10 mouse cellular contexts compared by ENCODE assay signal in the genomic region with DNA sequence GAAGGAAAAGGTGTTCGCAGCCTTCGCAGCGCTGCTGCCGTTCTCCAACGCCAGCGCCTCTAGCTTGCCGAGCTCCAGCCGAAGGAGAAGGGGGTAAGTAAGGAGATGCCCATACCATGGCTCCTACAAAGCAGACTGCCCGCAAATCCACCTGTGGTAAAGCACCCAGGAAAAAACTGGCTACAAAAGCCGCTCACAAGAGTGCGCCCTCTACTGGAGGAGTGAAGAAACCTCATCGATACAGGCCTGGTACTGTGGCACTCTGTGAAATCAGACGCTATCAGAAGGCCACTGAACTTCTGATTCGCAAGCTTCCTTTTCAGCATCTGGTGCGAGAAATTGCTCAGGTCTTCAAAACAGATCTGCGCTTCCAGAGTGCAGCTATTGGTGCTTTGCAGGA. TPM values are rescaled to one million over a fixed set of nuclear protein-coding genes. Genes with fewer than 3 reads are reported as not detected.
DNase-seq lines count a peak whose midpoint lies in the region; ATAC-seq lines count a peak whose summit lies in the region.
"Had no signal": no experiment of that assay in that cellular context is flagged by ENCODE, and none has a peak within 500 bp of the region (broad histone marks: within the 10 kb centered on the region; RNA-seq: fewer than 3 reads in every experiment).

No protein-coding gene starts in this region.

- peak; percentile 9 to 53 for DNase-seq in adrenal gland, adult (ENCODE audit: inconsistent age in 2 of 2, low spot score in 1 of 2)
- DNase-seq in adrenal gland, postnatal 4 days (ENCODE audit: low spot score in 2 of 2) = no peak
- DNase-seq in liver = peak; percentile 8
- DNase-seq in c-Kit-positive CD71-negative TER-119-negative erythroid progenitor cells, embryonic 14.5 days (ENCODE audit: low read depth) = peak; percentile 20
- DNase-seq in splenic B cell, adult 2 months (ENCODE audit: low read depth, low spot score) = peak; percentile 39
- no peak for DNase-seq in gastrocnemius, postnatal 4 days (ENCODE audit: low spot score in 2 of 2)
- DNase-seq in ovary, postnatal 36 days (ENCODE audit: low spot score) = no peak

- H3K9ac ChIP-seq in liver, embryonic 12.5 days = no peak overlapping the region

- H3K4me3 ChIP-seq in liver, embryonic 12.5 days = no peak overlapping the region

- no peak overlapping the region for H3K27ac ChIP-seq in liver, embryonic 12.5 days

- H3K27me3 ChIP-seq in liver, embryonic 12.5 days (replicated peaks) = no peaks in the 10 kb centered on the region
- H3K27me3 ChIP-seq in splenic B cell, adult 2 months (ENCODE audit: control insufficient read depth, insufficient read depth, low read length, poor library complexity, severe bottlenecking) = no peaks in the 10 kb centered on the region; the same call in 1 of the 2 replicates

- 66% methylated on average over 16 of the region's 16 CpGs for WGBS in liver, embryonic 12.5 days (ENCODE audit: insufficient replicate concordance)

- ATAC-seq in liver, embryonic 12.5 days = no peak

- H3K9me3 ChIP-seq in liver, embryonic 12.5 days (replicated peaks) = no peaks in the 10 kb centered on the region

- H3K4me1 ChIP-seq in liver, embryonic 12.5 days = no peaks in the 10 kb centered on the region

- no peak overlapping the region for H3K4me2 ChIP-seq in liver, embryonic 12.5 days

- no peaks in the 10 kb centered on the region for H3K36me3 ChIP-seq in liver, embryonic 12.5 days
- H3K36me3 ChIP-seq in splenic B cell, adult 2 months (ENCODE audit: control insufficient read depth, insufficient read depth, low read length, poor library complexity, severe bottlenecking) = no peaks in the 10 kb centered on the region

RNA-seq across cellular contexts. Expression of a gene that starts 55.0 kb away (rescaled TPM):
- total RNA-seq in adrenal gland, postnatal 4 days (2021) = not detected
- not detected in 2 replicates for polyA plus RNA-seq in liver, embryonic 12.5 days (2016; fragmentation: Nextera tagmentation; extraction: Ambion mirVana)
- not detected for total RNA-seq in gastrocnemius, postnatal 4 days (2021)
- total RNA-seq: heart, postnatal 14 days had no signal
- polyA plus RNA-seq: C2C12 had no signal

Comparison
In these comparisons a context has a peak if more than half of its experiments do, and no peak if none do; other contexts are left out.
1. DNase-seq: peak in adrenal gland, adult (2 of 2), liver (single experiment), c-Kit-positive CD71-negative TER-119-negative erythroid progenitor cells, embryonic 14.5 days (single experiment) and splenic B cell, adult 2 months (single experiment); none in adrenal gland, postnatal 4 days (0 of 2), gastrocnemius, postnatal 4 days (0 of 2) and ovary, postnatal 36 days (single experiment).